Mouse (Mus musculus): ENCODE results near the gene Gdpgp1. TPM values are rescaled to one million over a fixed set of nuclear protein-coding genes. Genes with fewer than 3 reads are reported as not detected.
A peak's percentile ranks its signal among the peaks of the same experiment; 100 is the strongest.

Gdpgp1 gene
- total and polyA plus RNA-seq, 2 experiments from 2014 or later: 2.8 to 5.9 TPM

DNA sequence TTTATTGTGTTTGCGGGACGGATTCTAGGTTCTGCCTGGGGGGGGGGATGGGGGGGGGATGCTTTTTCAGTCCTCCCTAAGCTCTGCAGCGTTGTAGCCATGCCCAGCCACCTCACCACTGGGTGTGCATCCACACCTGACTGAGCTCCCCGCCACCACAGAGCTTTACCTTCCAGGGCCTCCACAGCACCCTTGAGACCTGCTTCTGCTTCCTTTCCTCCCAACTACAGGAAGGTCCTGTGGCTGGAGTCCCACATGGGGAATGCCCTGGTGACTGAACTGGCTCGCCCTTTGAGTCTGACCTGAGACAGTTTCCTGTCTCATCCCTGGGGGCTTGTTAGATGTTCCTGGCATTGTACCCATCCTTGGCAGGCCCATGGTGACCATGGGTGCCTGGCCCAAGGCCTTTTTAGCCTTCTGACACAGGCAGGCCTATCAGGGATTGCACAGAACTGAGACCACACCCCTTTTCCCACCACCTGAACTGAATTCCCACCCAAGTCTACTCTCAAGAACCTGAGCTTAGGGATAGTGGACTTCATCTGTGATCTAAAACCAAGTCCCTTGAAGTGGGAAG lies 31.6 kb upstream of the Gdpgp1 start:
- 0 out of 2 replicates have a peak, but pooled peaks cover 3% of the 10 kb centered on the region for H3K36me3 ChIP-seq (ENCODE audit: insufficient read depth, low read length)
- peaks cover 22% of the 10 kb centered on the region for H3K4me1 ChIP-seq (ENCODE audit: insufficient read depth, low read length)
- no peaks in the 10 kb centered on the region for H3K9me3 ChIP-seq (ENCODE audit: low read length)
- no peak overlapping the region for H3K4me3 ChIP-seq (ENCODE audit: low read depth, low read length)
- ATAC-seq (ENCODE audit: low FRiP score): no peak
- H3K27me3 ChIP-seq (ENCODE audit: insufficient read depth, low read length): no peaks in the 10 kb centered on the region
- no peak overlapping the region for H3K27ac ChIP-seq (ENCODE audit: low read depth, low read length)
- WGBS: 76% methylated on average over 5 of the region's 5 CpGs
- H3K9ac ChIP-seq (replicated peaks; ENCODE audit: low read length, poor library complexity, severe bottlenecking): 0 out of 2 replicates have a peak overlapping the region, but pooled peaks have one; percentile 13
- no peak overlapping the region for H3K4me2 ChIP-seq (ENCODE audit: low read depth, low read length, poor library complexity, severe bottlenecking)
- DNase-seq (ENCODE audit: low spot score): no peak
- TF ChIP-seq CTCF (IDR thresholded peaks at IDR 0.05): no peak

GRCm38 (mm10) chr7:80201888-80202540 lies 30.7 kb upstream of the Gdpgp1 start:
- WGBS: 51% methylated on average over 15 of the region's 15 CpGs
- Histone ChIP-seq H3K27ac (ENCODE audit: low read depth, low read length) (no peak overlapping the region; the same call in 1 of the 2 replicates), H3K9ac (replicated peaks; ENCODE audit: low read length, poor library complexity, severe bottlenecking) (no peak overlapping the region), H3K9me3 (ENCODE audit: low read length) (no peaks in the 10 kb centered on the region), H3K4me2 (ENCODE audit: low read depth, low read length, poor library complexity, severe bottlenecking) (no peak overlapping the region), H3K27me3 (ENCODE audit: insufficient read depth, low read length) (no peaks in the 10 kb centered on the region), H3K4me3 (ENCODE audit: low read depth, low read length) (no peak overlapping the region), H3K36me3 (ENCODE audit: insufficient read depth, low read length) (0 out of 2 replicates have a peak, but pooled peaks cover 3% of the 10 kb centered on the region), H3K4me1 (ENCODE audit: insufficient read depth, low read length) (peaks cover 22% of the 10 kb centered on the region)
- DNase-seq (ENCODE audit: low spot score) (peak; percentile 67), ATAC-seq (ENCODE audit: low FRiP score) (no peak)
- TF ChIP-seq CTCF (IDR thresholded peaks at IDR 0.05): no peak

DNA sequence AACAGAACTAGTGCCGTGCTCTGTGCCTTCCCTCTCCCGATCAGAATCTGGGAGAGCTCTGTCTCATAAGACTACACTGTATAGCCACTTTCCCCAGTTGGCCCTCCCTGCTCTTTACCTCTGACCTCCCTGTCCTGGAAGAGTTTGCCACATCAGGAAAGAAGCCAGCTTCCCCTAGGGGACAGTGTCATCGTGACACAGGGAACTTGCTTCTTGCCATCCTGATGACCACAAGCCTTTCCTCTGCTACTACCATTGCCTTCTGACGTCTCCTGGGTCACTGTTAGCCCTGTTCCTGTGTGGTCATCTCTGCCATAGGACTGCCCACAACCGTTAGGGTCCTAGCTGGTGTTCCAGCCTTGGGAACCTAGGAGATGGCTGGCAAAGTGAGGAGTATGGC lies 29.7 kb upstream of the Gdpgp1 start:
- Histone ChIP-seq H3K27ac (ENCODE audit: low read depth, low read length) (no peak overlapping the region), H3K4me1 (ENCODE audit: insufficient read depth, low read length) (peaks cover 17% of the 10 kb centered on the region), H3K9me3 (ENCODE audit: low read length) (no peaks in the 10 kb centered on the region), H3K4me3 (ENCODE audit: low read depth, low read length) (no peak overlapping the region), H3K27me3 (ENCODE audit: insufficient read depth, low read length) (no peaks in the 10 kb centered on the region), H3K9ac (replicated peaks; ENCODE audit: low read length, poor library complexity, severe bottlenecking) (0 out of 2 replicates have a peak overlapping the region, but pooled peaks have one; percentile 39), H3K4me2 (ENCODE audit: low read depth, low read length, poor library complexity, severe bottlenecking) (no peak overlapping the region), H3K36me3 (ENCODE audit: insufficient read depth, low read length) (0 out of 2 replicates have a peak, but pooled peaks cover 3% of the 10 kb centered on the region)
- 79% methylated on average over 5 of the region's 5 CpGs for WGBS
- DNase-seq (ENCODE audit: low spot score) (no peak), ATAC-seq (ENCODE audit: low FRiP score) (no peak)
- no peak for TF ChIP-seq CTCF (IDR thresholded peaks at IDR 0.05)

- peak; percentile 39 for DNase-seq (ENCODE audit: low spot score)
- Histone ChIP-seq H3K27ac (ENCODE audit: low read depth, low read length) (no peak overlapping the region), H3K9ac (replicated peaks; ENCODE audit: low read length, poor library complexity, severe bottlenecking) (no peak overlapping the region)
Measured at GRCm38 (mm10) chr7:80203638-80204096, 29.0 kb upstream of the Gdpgp1 start.

DNA sequence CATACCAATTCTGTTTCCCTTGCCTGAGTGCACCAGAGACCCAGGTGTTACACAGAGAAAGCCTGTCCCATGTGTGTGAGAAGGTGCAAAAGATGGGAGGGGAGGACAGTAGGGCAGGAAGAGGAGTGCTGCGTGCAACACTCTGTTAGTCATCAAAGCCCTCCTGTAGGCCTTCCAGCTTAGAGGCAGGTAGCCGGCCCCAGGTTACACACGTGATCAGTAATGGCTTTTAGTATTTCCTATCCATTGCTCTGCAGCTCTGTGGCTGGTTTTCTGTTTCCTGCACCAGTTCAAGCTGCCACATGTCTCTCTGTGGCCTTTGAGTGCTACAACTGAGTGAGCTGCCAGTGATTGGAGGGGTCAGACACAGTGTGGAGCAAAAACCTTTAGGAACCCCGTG lies 28.3 kb upstream of the Gdpgp1 start:
- no peak overlapping the region for H3K27ac ChIP-seq (ENCODE audit: low read depth, low read length)
- DNase-seq (ENCODE audit: low spot score): no peak
- no peak for ATAC-seq (ENCODE audit: low FRiP score)
- H3K4me2 ChIP-seq (ENCODE audit: low read depth, low read length, poor library complexity, severe bottlenecking): no peak overlapping the region
- no peak for TF ChIP-seq CTCF (IDR thresholded peaks at IDR 0.05)
- H3K27me3 ChIP-seq (ENCODE audit: insufficient read depth, low read length): no peaks in the 10 kb centered on the region
- H3K4me1 ChIP-seq (ENCODE audit: insufficient read depth, low read length): peaks cover 14% of the 10 kb centered on the region
- 83% methylated on average over 4 of the region's 4 CpGs for whole genome bisulfite sequencing
- no peak overlapping the region for H3K4me3 ChIP-seq (ENCODE audit: low read depth, low read length)
- H3K36me3 ChIP-seq (ENCODE audit: insufficient read depth, low read length): 0 out of 2 replicates have a peak, but pooled peaks cover 3% of the 10 kb centered on the region
- H3K9ac ChIP-seq (replicated peaks; ENCODE audit: low read length, poor library complexity, severe bottlenecking): no peak overlapping the region
- H3K9me3 ChIP-seq (ENCODE audit: low read length): no peaks in the 10 kb centered on the region

More at GRCm38 (mm10) chr7:80203638-80204096, 29.0 kb upstream of the Gdpgp1 start:
- Histone ChIP-seq H3K4me1 (ENCODE audit: insufficient read depth, low read length) (peaks cover 17% of the 10 kb centered on the region), H3K4me2 (ENCODE audit: low read depth, low read length, poor library complexity, severe bottlenecking) (no peak overlapping the region), H3K36me3 (ENCODE audit: insufficient read depth, low read length) (0 out of 2 replicates have a peak, but pooled peaks cover 3% of the 10 kb centered on the region), H3K27me3 (ENCODE audit: insufficient read depth, low read length) (no peaks in the 10 kb centered on the region), H3K9me3 (ENCODE audit: low read length) (no peaks in the 10 kb centered on the region), H3K4me3 (ENCODE audit: low read depth, low read length) (no peak overlapping the region)
- 37% methylated on average over 12 of the region's 12 CpGs for WGBS
- no peak for ATAC-seq (ENCODE audit: low FRiP score)
- TF ChIP-seq CTCF (IDR thresholded peaks at IDR 0.05): no peak

- 89% methylated on average over 7 of the region's 7 CpGs for WGBS
- Histone ChIP-seq H3K27ac (ENCODE audit: low read depth, low read length) (no peak overlapping the region), H3K4me1 (ENCODE audit: insufficient read depth, low read length) (peaks cover 8% of the 10 kb centered on the region), H3K9ac (replicated peaks; ENCODE audit: low read length, poor library complexity, severe bottlenecking) (no peak overlapping the region), H3K9me3 (ENCODE audit: low read length) (no peaks in the 10 kb centered on the region), H3K4me2 (ENCODE audit: low read depth, low read length, poor library complexity, severe bottlenecking) (no peak overlapping the region), H3K36me3 (ENCODE audit: insufficient read depth, low read length) (0 out of 2 replicates have a peak, but pooled peaks cover 3% of the 10 kb centered on the region), H3K27me3 (ENCODE audit: insufficient read depth, low read length) (no peaks in the 10 kb centered on the region), H3K4me3 (ENCODE audit: low read depth, low read length) (no peak overlapping the region)
- TF ChIP-seq CTCF (IDR thresholded peaks at IDR 0.05): no peak
- DNase-seq (ENCODE audit: low spot score) (no peak), ATAC-seq (ENCODE audit: low FRiP score) (no peak)
Measured at GRCm38 (mm10) chr7:80204961-80205360, 27.7 kb upstream of the Gdpgp1 start.

All from midbrain, postnatal 0 days (tissue).